Mouse (Mus musculus): ENCODE results near the gene Rbfox1. TPM values are rescaled to one million over a fixed set of nuclear protein-coding genes. Genes with fewer than 3 reads are reported as not detected.

The Rbfox1 gene
- polyA plus RNA-seq, 1 experiment: 0.22 TPM

- no peaks in the 10 kb centered on the region for H3K79me2 ChIP-seq (ENCODE audit: control insufficient read depth, insufficient read depth)
- H3K79me3 ChIP-seq (ENCODE audit: low read depth): no peaks in the 10 kb centered on the region
- no peaks in the 10 kb centered on the region for H3K36me3 ChIP-seq (ENCODE audit: control insufficient read depth, insufficient read depth)
- H3K27me3 ChIP-seq (ENCODE audit: control insufficient read depth, insufficient read depth, insufficient read length): no peaks in the 10 kb centered on the region
- H3K4me3 ChIP-seq (ENCODE audit: insufficient read depth, poor library complexity, severe bottlenecking): no peak overlapping the region
- TF ChIP-seq MYOD1 (IDR thresholded peaks at IDR 0.05; ENCODE audit: control insufficient read depth, insufficient read length, low read depth): no peak
- TF ChIP-seq MYOG (IDR thresholded peaks at IDR 0.05; ENCODE audit: control insufficient read depth, extremely low read depth, insufficient read length): no peak
- no peak for TF ChIP-seq MAX (IDR thresholded peaks at IDR 0.05)
- TF ChIP-seq FOSL1 (IDR thresholded peaks at IDR 0.05; ENCODE audit: insufficient read depth, low read length, poor library complexity, severe bottlenecking): no peak
- TF ChIP-seq CTCF (IDR thresholded peaks at IDR 0.05; ENCODE audit: control insufficient read depth, insufficient read depth, insufficient read length): no peak
- no peak for TF ChIP-seq CEBPB (IDR thresholded peaks at IDR 0.05; ENCODE audit: low read depth)
- TF ChIP-seq USF1 (IDR thresholded peaks at IDR 0.05; ENCODE audit: low read depth): no peak
- no peak overlapping the region for H3ac ChIP-seq (ENCODE audit: control insufficient read depth, insufficient read length, low read depth)
These were observed 1480.7 kb downstream of the Rbfox1 start for GRCm38 (mm10) chr16:7365878-7366277.

DNA sequence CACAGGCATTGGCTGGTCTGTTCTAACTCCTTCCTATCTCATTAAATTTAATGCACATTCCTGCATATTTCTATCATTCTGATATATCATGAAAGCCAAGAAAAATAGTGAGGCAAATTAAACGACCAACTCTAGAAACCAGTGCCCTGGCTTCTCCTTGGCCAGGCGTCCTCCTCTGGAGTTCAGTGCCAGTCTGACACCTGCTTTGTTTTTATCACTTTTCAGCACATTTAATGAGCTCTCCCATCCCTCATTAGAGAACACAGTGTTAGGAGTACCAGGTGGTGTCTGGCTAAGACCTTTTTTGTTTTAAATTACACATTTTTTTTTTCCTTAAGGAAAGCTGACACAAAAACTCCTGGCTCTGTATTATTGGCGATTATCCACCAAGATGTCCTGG is 1489.0 kb downstream of the Rbfox1 start:
- TF ChIP-seq MAX (IDR thresholded peaks at IDR 0.05) (no peak), USF1 (IDR thresholded peaks at IDR 0.05; ENCODE audit: low read depth) (no peak), MYOG (IDR thresholded peaks at IDR 0.05; ENCODE audit: control insufficient read depth, extremely low read depth, insufficient read length) (no peak), FOSL1 (IDR thresholded peaks at IDR 0.05; ENCODE audit: insufficient read depth, low read length, poor library complexity, severe bottlenecking) (no peak)

DNA sequence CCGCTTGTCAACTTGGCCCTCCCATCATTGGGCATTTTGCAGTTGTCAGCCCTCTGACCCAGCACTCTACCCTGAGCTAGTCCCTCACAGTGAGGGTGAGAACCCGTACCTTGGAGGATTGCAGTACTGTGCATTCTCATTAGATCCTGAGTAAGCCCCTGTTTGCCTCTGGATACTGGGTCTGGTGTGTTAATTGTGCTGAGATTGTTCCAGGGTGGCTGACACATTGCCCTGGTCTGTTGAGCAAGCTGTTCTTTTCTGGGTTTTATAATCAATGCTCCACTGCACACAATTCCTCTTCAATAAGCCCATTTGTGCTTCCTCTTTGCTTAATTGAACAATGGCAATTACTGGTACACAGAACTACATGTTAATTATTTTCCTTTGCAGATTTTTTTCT is 1489.5 kb downstream of the Rbfox1 start:
- Histone ChIP-seq H3ac (ENCODE audit: control insufficient read depth, insufficient read length, low read depth) (no peak overlapping the region), H3K27me3 (ENCODE audit: control insufficient read depth, insufficient read depth, insufficient read length) (no peaks in the 10 kb centered on the region), H3K79me3 (ENCODE audit: low read depth) (no peaks in the 10 kb centered on the region), H3K4me3 (ENCODE audit: insufficient read depth, poor library complexity, severe bottlenecking) (no peak overlapping the region), H3K36me3 (ENCODE audit: control insufficient read depth, insufficient read depth) (no peaks in the 10 kb centered on the region), H3K79me2 (ENCODE audit: control insufficient read depth, insufficient read depth) (no peaks in the 10 kb centered on the region)
- no peak for TF ChIP-seq CTCF (IDR thresholded peaks at IDR 0.05; ENCODE audit: control insufficient read depth, insufficient read depth, insufficient read length)
- TF ChIP-seq USF1 (IDR thresholded peaks at IDR 0.05; ENCODE audit: low read depth): no peak
- TF ChIP-seq MYOD1 (IDR thresholded peaks at IDR 0.05; ENCODE audit: control insufficient read depth, insufficient read length, low read depth): no peak
- no peak for TF ChIP-seq FOSL1 (IDR thresholded peaks at IDR 0.05; ENCODE audit: insufficient read depth, low read length, poor library complexity, severe bottlenecking)
- no peak for TF ChIP-seq MAX (IDR thresholded peaks at IDR 0.05)
- TF ChIP-seq CEBPB (IDR thresholded peaks at IDR 0.05; ENCODE audit: low read depth): no peak
- no peak for TF ChIP-seq MYOG (IDR thresholded peaks at IDR 0.05; ENCODE audit: control insufficient read depth, extremely low read depth, insufficient read length)

More for the DNA sequence above, 1489.0 kb downstream of the Rbfox1 start:
- H3K27me3 ChIP-seq (ENCODE audit: control insufficient read depth, insufficient read depth, insufficient read length): no peaks in the 10 kb centered on the region
- H3K4me3 ChIP-seq (ENCODE audit: insufficient read depth, poor library complexity, severe bottlenecking): no peak overlapping the region
- H3K79me3 ChIP-seq (ENCODE audit: low read depth): no peaks in the 10 kb centered on the region
- H3K36me3 ChIP-seq (ENCODE audit: control insufficient read depth, insufficient read depth): no peaks in the 10 kb centered on the region
- no peaks in the 10 kb centered on the region for H3K79me2 ChIP-seq (ENCODE audit: control insufficient read depth, insufficient read depth)
- H3ac ChIP-seq (ENCODE audit: control insufficient read depth, insufficient read length, low read depth): no peak overlapping the region

GRCm38 (mm10) chr16:7396101-7396500 is 1510.9 kb downstream of the Rbfox1 start:
- no peak overlapping the region for H3K4me3 ChIP-seq (ENCODE audit: insufficient read depth, poor library complexity, severe bottlenecking)
- no peaks in the 10 kb centered on the region for H3K79me3 ChIP-seq (ENCODE audit: low read depth)
- H3ac ChIP-seq (ENCODE audit: control insufficient read depth, insufficient read length, low read depth): no peak overlapping the region
- no peaks in the 10 kb centered on the region for H3K79me2 ChIP-seq (ENCODE audit: control insufficient read depth, insufficient read depth)
- H3K36me3 ChIP-seq (ENCODE audit: control insufficient read depth, insufficient read depth): no peaks in the 10 kb centered on the region
- no peaks in the 10 kb centered on the region for H3K27me3 ChIP-seq (ENCODE audit: control insufficient read depth, insufficient read depth, insufficient read length)
- no peak for TF ChIP-seq MYOD1 (IDR thresholded peaks at IDR 0.05; ENCODE audit: control insufficient read depth, insufficient read length, low read depth)
- TF ChIP-seq CEBPB (IDR thresholded peaks at IDR 0.05; ENCODE audit: low read depth): no peak
- TF ChIP-seq USF1 (IDR thresholded peaks at IDR 0.05; ENCODE audit: low read depth): no peak
- no peak for TF ChIP-seq MAX (IDR thresholded peaks at IDR 0.05)
- TF ChIP-seq CTCF (IDR thresholded peaks at IDR 0.05; ENCODE audit: control insufficient read depth, insufficient read depth, insufficient read length): no peak
- TF ChIP-seq FOSL1 (IDR thresholded peaks at IDR 0.05; ENCODE audit: insufficient read depth, low read length, poor library complexity, severe bottlenecking): no peak

- H3K27me3 ChIP-seq (ENCODE audit: control insufficient read depth, insufficient read depth, insufficient read length): no peaks in the 10 kb centered on the region
- H3K79me2 ChIP-seq (ENCODE audit: control insufficient read depth, insufficient read depth): no peaks in the 10 kb centered on the region
- TF ChIP-seq MYOD1 (IDR thresholded peaks at IDR 0.05; ENCODE audit: control insufficient read depth, insufficient read length, low read depth) (no peak), FOSL1 (IDR thresholded peaks at IDR 0.05; ENCODE audit: insufficient read depth, low read length, poor library complexity, severe bottlenecking) (no peak), MYOG (IDR thresholded peaks at IDR 0.05; ENCODE audit: control insufficient read depth, extremely low read depth, insufficient read length) (no peak), CTCF (IDR thresholded peaks at IDR 0.05; ENCODE audit: control insufficient read depth, insufficient read depth, insufficient read length) (no peak), USF1 (IDR thresholded peaks at IDR 0.05; ENCODE audit: low read depth) (no peak), CEBPB (IDR thresholded peaks at IDR 0.05; ENCODE audit: low read depth) (no peak), MAX (IDR thresholded peaks at IDR 0.05) (no peak)
- H3K4me3 ChIP-seq (ENCODE audit: insufficient read depth, poor library complexity, severe bottlenecking): no peak overlapping the region
- no peaks in the 10 kb centered on the region for H3K79me3 ChIP-seq (ENCODE audit: low read depth)
- H3K36me3 ChIP-seq (ENCODE audit: control insufficient read depth, insufficient read depth): no peaks in the 10 kb centered on the region
- no peak overlapping the region for H3ac ChIP-seq (ENCODE audit: control insufficient read depth, insufficient read length, low read depth)
These were observed 1519.8 kb downstream of the Rbfox1 start for GRCm38 (mm10) chr16:7404766-7405492.

Data from C2C12 (cell line).